Mouse (Mus musculus): Measurements from ENCODE around the gene Dnase1l2.

The Dnase1l2 gene

GRCm38 (mm10) chr17:24442632-24443155 lies at the start of gene Dnase1l2:
Gene Dnase1l2 (minus strand): TSS chr17:24443105.
- no peak for DNase-seq (ENCODE audit: low spot score in 2 of 2)

- no peak for DNase-seq (ENCODE audit: low spot score in 2 of 2)
Observed at GRCm38 (mm10) chr17:24490399-24490798, 47.5 kb upstream of the Dnase1l2 start.

- DNase-seq (ENCODE audit: low spot score in 2 of 2): no peak
Observed at GRCm38 (mm10) chr17:24489265-24490030, 46.5 kb upstream of the Dnase1l2 start.

- no peak for DNase-seq (ENCODE audit: low spot score in 2 of 2)
Observed at GRCm38 (mm10) chr17:24488662-24489264, 45.9 kb upstream of the Dnase1l2 start.

GRCm38 (mm10) chr17:24488186-24488661 lies 45.3 kb upstream of the Dnase1l2 start, which contains the start of gene Caskin1:
Gene Caskin1 (plus strand): TSS chr17:24488601.
- no peak for DNase-seq (ENCODE audit: low spot score in 2 of 2)

- DNase-seq (ENCODE audit: low spot score in 2 of 2): no peak
Observed at GRCm38 (mm10) chr17:24485090-24485860, 42.4 kb upstream of the Dnase1l2 start.

GRCm38 (mm10) chr17:24483495-24483894 lies 40.6 kb upstream of the Dnase1l2 start:
- no peak for DNase-seq (ENCODE audit: low spot score in 2 of 2)

GRCm38 (mm10) chr17:24481027-24481815 lies 38.3 kb upstream of the Dnase1l2 start:
- DNase-seq (ENCODE audit: low spot score in 2 of 2): no peak

- DNase-seq (ENCODE audit: low spot score in 2 of 2): no peak
Observed at GRCm38 (mm10) chr17:24480201-24480826, 37.4 kb upstream of the Dnase1l2 start.

- DNase-seq (ENCODE audit: low spot score in 2 of 2): no peak
Observed at GRCm38 (mm10) chr17:24479431-24479830, 36.5 kb upstream of the Dnase1l2 start.

- peak; percentile 99 for DNase-seq (ENCODE audit: low spot score in 2 of 2)
Observed at GRCm38 (mm10) chr17:24478663-24479380, 35.9 kb upstream of the Dnase1l2 start, which contains the start of gene Mlst8. Gene Mlst8 (minus strand): TSS chr17:24479078.

GRCm38 (mm10) chr17:24477985-24478600 lies 35.2 kb upstream of the Dnase1l2 start:
- no peak for DNase-seq (ENCODE audit: low spot score in 2 of 2)

GRCm38 (mm10) chr17:24477053-24477984 lies 34.4 kb upstream of the Dnase1l2 start:
- DNase-seq (ENCODE audit: low spot score in 2 of 2): no peak

GRCm38 (mm10) chr17:24476022-24476776 lies 33.3 kb upstream of the Dnase1l2 start:
- no peak for DNase-seq (ENCODE audit: low spot score in 2 of 2)

GRCm38 (mm10) chr17:24475586-24475985 lies 32.7 kb upstream of the Dnase1l2 start:
- no peak for DNase-seq (ENCODE audit: low spot score in 2 of 2)

GRCm38 (mm10) chr17:24474557-24474956 lies 31.7 kb upstream of the Dnase1l2 start:
- no peak for DNase-seq (ENCODE audit: low spot score in 2 of 2)

- no peak for DNase-seq (ENCODE audit: low spot score in 2 of 2)
Observed at GRCm38 (mm10) chr17:24473612-24474275, 30.8 kb upstream of the Dnase1l2 start, which contains the start of gene Bricd5. Gene Bricd5 (plus strand): TSS chr17:24473884.
